Mouse (Mus musculus) embryonic fibroblast, embryonic 13.5 days (primary cell): ENCODE measurements around the gene Gm10717.
"Not testable (repeated sequence)": the region's sequence is repeated elsewhere in the genome, so short reads cannot be mapped to it uniquely, and the experiment has no call there.

ENCODE experiments used
- CTCF ChIP-seq: IDR thresholded peaks from 2 replicates; pipeline ENCODE4 v1.5.1; 2011; ENCODE audit warnings: mild to moderate bottlenecking, control low read depth, low read length, moderate library complexity, borderline replicate concordance; ENCODE audit not compliant: insufficient read depth
- POLR2A ChIP-seq: IDR thresholded peaks from 2 replicates; pipeline ENCODE4 v1.6.1; 2011; ENCODE audit warnings: low read depth, mild to moderate bottlenecking, control low read depth, low read length, moderate library complexity

DNA sequence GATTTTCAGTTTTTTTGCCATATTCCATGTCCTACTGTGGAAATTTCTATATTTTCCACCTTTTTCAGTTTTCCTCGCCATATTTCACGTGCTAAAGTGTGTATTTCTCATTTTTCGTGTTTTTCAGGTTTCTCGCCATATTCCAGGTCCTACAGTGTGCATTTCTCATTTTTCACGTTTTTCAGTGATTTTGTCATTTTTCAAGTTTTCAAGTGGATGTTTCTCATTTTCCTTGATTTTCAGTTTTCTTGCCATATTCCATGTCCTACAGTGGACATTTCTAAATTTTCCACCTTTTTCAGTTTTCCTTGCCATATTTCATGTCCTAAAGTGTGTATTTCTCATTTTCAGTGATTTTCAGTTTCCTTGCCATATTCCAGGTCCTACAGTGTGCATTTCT lies 919 bp downstream of the Gm10717 start:
- TF ChIP-seq CTCF, POLR2A: not testable (repeated sequence)
